Mouse (Mus musculus) c-Kit-negative CD71-positive TER-119-positive erythroid progenitor cells, embryonic 14.5 days (primary cell): ENCODE data around the gene Qtrt2.

ENCODE experiments used
- DNase-seq: peaks from one replicate; pipeline ENCODE4 v3.0.0-alpha.2; 2013; ENCODE audit warnings: low read depth, low spot score

The Qtrt2 gene

GRCm38 (mm10) chr16:43925001-43925558 is 1.5 kb downstream of the Qtrt2 start:
- DNase-seq = no peak

- no peak for DNase-seq
These were observed 4.0 kb downstream of the Qtrt2 start for GRCm38 (mm10) chr16:43922630-43923029.

GRCm38 (mm10) chr16:43922024-43922423 is 4.6 kb downstream of the Qtrt2 start:
- no peak for DNase-seq

- DNase-seq = no peak
These were observed 7.7 kb downstream of the Qtrt2 start for GRCm38 (mm10) chr16:43918867-43919266.

GRCm38 (mm10) chr16:43908881-43909280 is 17.7 kb downstream of the Qtrt2 start:
- DNase-seq = no peak

GRCm38 (mm10) chr16:43900571-43900970 is 26.0 kb downstream of the Qtrt2 start:
- no peak for DNase-seq

- no peak for DNase-seq
These were observed 26.5 kb downstream of the Qtrt2 start for GRCm38 (mm10) chr16:43900138-43900537.

GRCm38 (mm10) chr16:43894501-43894900 is 32.1 kb downstream of the Qtrt2 start:
- no peak for DNase-seq

- DNase-seq = no peak
These were observed 35.8 kb downstream of the Qtrt2 start for GRCm38 (mm10) chr16:43890747-43891336.

GRCm38 (mm10) chr16:43890005-43890336 is 36.6 kb downstream of the Qtrt2 start:
- no peak for DNase-seq

- DNase-seq = peak; percentile 97
These were observed 37.2 kb downstream of the Qtrt2 start, which contains the start of gene Ccdc191 for GRCm38 (mm10) chr16:43889208-43890004. TSS of gene Ccdc191 (plus strand) at chr16:43889800.

- no peak for DNase-seq
These were observed 44.3 kb downstream of the Qtrt2 start for GRCm38 (mm10) chr16:43882329-43882728.

GRCm38 (mm10) chr16:43881636-43882035 is 45.0 kb downstream of the Qtrt2 start:
- DNase-seq = no peak

- no peak for DNase-seq
These were observed 46.8 kb downstream of the Qtrt2 start for GRCm38 (mm10) chr16:43879769-43880168.

GRCm38 (mm10) chr16:43871419-43871818 is 55.2 kb downstream of the Qtrt2 start:
- DNase-seq = no peak

GRCm38 (mm10) chr16:43869805-43870204 is 56.8 kb downstream of the Qtrt2 start:
- DNase-seq = no peak

GRCm38 (mm10) chr16:43860624-43861023 is 66.0 kb downstream of the Qtrt2 start:
- DNase-seq = no peak

GRCm38 (mm10) chr16:43858941-43859476 is 67.6 kb downstream of the Qtrt2 start:
- DNase-seq = no peak

- no peak for DNase-seq
These were observed 76.8 kb downstream of the Qtrt2 start for GRCm38 (mm10) chr16:43849839-43850238.

GRCm38 (mm10) chr16:43841236-43841635 is 85.4 kb downstream of the Qtrt2 start:
- no peak for DNase-seq

- no peak for DNase-seq
These were observed 94.7 kb downstream of the Qtrt2 start for GRCm38 (mm10) chr16:43831957-43832356.

GRCm38 (mm10) chr16:43827492-43827891 is 99.1 kb downstream of the Qtrt2 start:
- DNase-seq = no peak

- DNase-seq = no peak
These were observed 108.2 kb downstream of the Qtrt2 start for GRCm38 (mm10) chr16:43818404-43818803.
